ENCODE assay signal across 31 mouse cellular contexts in the genomic region with DNA sequence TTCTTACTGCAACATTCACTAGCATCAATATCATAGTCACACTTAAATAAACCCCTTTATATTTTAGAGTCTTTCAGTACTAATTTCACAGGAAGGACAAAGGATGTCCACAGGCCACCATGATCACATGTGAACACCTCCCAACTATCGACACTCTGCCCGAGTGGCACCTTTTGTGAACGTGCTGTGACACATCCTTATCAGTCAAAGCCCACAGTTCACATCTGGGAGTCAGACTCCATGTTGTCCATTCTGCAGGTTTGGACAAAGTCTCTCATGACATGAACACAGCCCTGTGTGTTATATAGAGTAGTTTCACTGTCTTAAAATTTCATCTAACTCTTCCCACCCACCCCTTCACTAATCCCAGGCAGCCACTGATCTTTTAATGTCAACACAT.
"Had no signal": no experiment of that assay in that cellular context is flagged by ENCODE, and none has a peak within 500 bp of the region (broad histone marks: within the 10 kb centered on the region; RNA-seq: fewer than 3 reads in every experiment).

No protein-coding gene starts in this region.

- H3K27ac ChIP-seq: left cerebral cortex, adult 2 months; limb, embryonic 10.5 days; limb, embryonic 12.5 days; limb, embryonic 13.5 days; limb, embryonic 15.5 days; liver, embryonic 12.5 days; liver, embryonic 13.5 days; liver, embryonic 14.5 days; liver, embryonic 15.5 days; lung, embryonic 15.5 days; macrophage; midbrain, embryonic 10.5 days; midbrain, embryonic 12.5 days; midbrain, embryonic 13.5 days; neural tube, embryonic 12.5 days had no signal

- ATAC-seq: liver, embryonic 12.5 days; liver, postnatal 0 days; lung, postnatal 0 days; midbrain, embryonic 13.5 days; midbrain, embryonic 16.5 days had no signal

- H3K36me3 ChIP-seq: limb, embryonic 10.5 days; limb, embryonic 12.5 days; limb, embryonic 13.5 days; limb, embryonic 15.5 days; liver, embryonic 12.5 days; liver, embryonic 13.5 days; liver, embryonic 15.5 days; lung, embryonic 15.5 days; midbrain, embryonic 10.5 days; midbrain, embryonic 12.5 days; midbrain, embryonic 13.5 days; neural tube, embryonic 12.5 days had no signal

- H3K4me2 ChIP-seq: limb, embryonic 12.5 days; limb, embryonic 13.5 days; limb, embryonic 15.5 days; liver, embryonic 11.5 days; liver, embryonic 12.5 days; liver, embryonic 13.5 days; liver, embryonic 15.5 days; lung, embryonic 14.5 days; lung, embryonic 15.5 days; midbrain, embryonic 12.5 days; midbrain, embryonic 13.5 days; neural tube, embryonic 12.5 days had no signal

- H3K4me3 ChIP-seq: left cerebral cortex, adult 2 months; limb, embryonic 10.5 days; limb, embryonic 12.5 days; limb, embryonic 13.5 days; limb, embryonic 15.5 days; liver, embryonic 12.5 days; liver, embryonic 13.5 days; liver, embryonic 15.5 days; lung, embryonic 15.5 days; megakaryocyte, embryonic 14.5 days; midbrain, embryonic 10.5 days; midbrain, embryonic 12.5 days; midbrain, embryonic 13.5 days; myocyte; neural tube, embryonic 12.5 days had no signal

- H3K27me3 ChIP-seq: limb, embryonic 12.5 days; limb, embryonic 13.5 days; limb, embryonic 15.5 days; liver, embryonic 12.5 days; liver, embryonic 13.5 days; liver, embryonic 15.5 days; lung, embryonic 15.5 days; midbrain, embryonic 12.5 days; midbrain, embryonic 13.5 days; neural tube, embryonic 12.5 days had no signal

- H3K4me1 ChIP-seq: liver, embryonic 12.5 days; liver, embryonic 13.5 days; liver, embryonic 15.5 days; lung, embryonic 15.5 days; megakaryocyte, embryonic 14.5 days; midbrain, embryonic 13.5 days; neural tube, embryonic 12.5 days had no signal

- H3K9me3 ChIP-seq: limb, embryonic 10.5 days; limb, embryonic 12.5 days; limb, embryonic 13.5 days; limb, embryonic 15.5 days; liver, embryonic 12.5 days; liver, embryonic 13.5 days; liver, embryonic 15.5 days; lung, embryonic 15.5 days; midbrain, embryonic 10.5 days; midbrain, embryonic 12.5 days; midbrain, embryonic 13.5 days; neural tube, embryonic 12.5 days had no signal

- DNase-seq: left cerebral cortex, postnatal 4 days; liver; liver, embryonic 13.5 days; liver, postnatal 0 days; lung, adult 18-20 months; lung, adult 2 months; lung, embryonic 14.5 days; lung, postnatal 10 days; lung, postnatal 14 days; lung, postnatal 36 days; lung, postnatal 4 days; midbrain, embryonic 14.5 days had no signal

- H3K9ac ChIP-seq: limb, embryonic 12.5 days; limb, embryonic 13.5 days; limb, embryonic 15.5 days; liver, embryonic 12.5 days; liver, embryonic 13.5 days; liver, embryonic 14.5 days; liver, embryonic 15.5 days; liver, postnatal 0 days; lung, embryonic 14.5 days; lung, embryonic 15.5 days; midbrain, embryonic 12.5 days; midbrain, embryonic 13.5 days; neural tube, embryonic 12.5 days had no signal
